Mouse (Mus musculus): Measurements from ENCODE around the gene Ttll12.

The Ttll12 gene

DNA sequence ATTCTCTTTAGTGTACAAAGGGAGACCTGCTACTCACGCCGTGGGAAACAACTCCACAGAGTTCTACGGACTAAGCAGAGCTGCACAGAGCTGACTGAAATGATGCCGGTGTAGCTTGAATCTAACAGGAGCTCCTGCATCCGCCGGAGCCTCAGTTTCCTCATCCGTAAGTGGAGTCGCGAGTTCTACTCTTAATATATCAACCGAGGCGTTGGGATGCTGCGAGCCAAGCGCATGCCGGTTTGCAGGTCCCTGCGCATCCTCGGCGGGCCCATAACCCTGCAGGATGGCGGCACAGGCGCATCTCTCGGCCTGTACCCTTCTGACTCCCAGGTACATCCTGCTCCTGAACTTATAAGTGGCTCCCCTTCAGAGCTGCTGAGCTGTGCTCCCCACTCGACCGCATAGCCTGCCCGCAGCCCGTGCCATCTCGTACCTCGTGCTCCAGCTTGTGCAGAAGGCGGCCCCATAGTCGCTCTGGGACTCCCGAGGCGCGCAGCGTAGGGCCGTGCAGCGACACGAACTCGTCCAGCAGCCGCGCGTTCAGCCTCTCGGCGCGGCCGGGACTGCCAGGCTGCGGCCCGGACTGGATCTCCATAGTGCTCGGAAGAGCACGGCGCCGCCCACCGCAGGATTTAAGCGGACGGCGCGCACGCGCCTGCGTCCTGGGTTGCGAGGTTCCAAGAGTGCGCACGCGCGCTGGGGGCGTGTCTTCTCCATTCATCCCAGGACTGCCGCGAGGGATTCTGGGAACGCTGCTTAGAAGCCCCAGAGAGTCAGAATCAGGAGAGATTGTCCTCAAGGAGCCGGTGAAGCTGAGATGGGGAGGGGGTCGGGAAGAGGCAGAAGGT is at the start of gene Ttll12:
Gene Ttll12 (minus strand): TSS at position 645 of the 851 bp plus-strand sequence.
- peak; percentile 100 for DNase-seq

- DNase-seq: no peak
Observed at GRCm38 (mm10) chr15:83642518-83642917, 47.6 kb upstream of the Ttll12 start.

DNA sequence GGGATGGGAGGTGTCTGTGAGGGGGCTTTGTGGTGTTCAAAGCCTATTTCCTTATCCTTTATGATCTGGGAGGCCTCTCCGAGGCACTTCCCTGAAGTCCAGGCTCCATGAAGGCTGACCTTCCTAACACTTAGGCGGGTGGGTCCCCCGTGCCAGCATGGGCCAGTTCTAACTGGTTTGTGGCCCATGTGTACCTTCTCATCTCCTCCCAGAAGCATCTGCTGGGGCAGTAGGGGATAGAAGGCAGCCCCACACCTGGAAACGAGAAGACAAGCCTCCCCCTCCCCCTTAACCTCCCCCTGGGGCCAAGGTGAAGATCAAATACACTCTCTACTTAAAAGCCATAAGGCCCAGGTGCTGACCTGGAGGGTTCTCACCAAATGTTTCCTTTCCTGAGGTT is 45.3 kb upstream of the Ttll12 start:
- no peak for DNase-seq

DNA sequence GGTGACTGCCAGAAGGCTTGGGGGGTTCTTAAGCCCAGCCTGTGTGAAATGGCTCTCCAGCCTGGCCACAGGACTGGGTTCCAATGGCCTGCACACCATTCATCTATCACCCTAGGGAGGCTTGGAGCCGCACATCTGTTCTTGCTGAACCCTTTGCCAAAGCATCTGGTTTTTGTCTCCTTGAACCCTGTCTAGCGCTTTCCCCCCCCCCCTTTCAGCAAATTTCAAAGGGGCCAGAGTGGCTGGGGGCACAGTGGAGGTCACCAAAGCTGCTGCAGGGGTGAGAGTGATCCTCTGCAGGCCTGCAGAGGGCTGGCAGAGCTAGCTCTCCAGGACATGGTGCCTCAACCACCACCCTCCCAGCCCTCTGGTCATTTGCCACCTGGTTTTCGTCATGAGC is 44.2 kb upstream of the Ttll12 start:
- DNase-seq: peak; percentile 69

- DNase-seq: peak; percentile 39
Observed at GRCm38 (mm10) chr15:83638196-83638899, 43.4 kb upstream of the Ttll12 start.

- DNase-seq: no peak
Observed at GRCm38 (mm10) chr15:83636759-83637158, 41.8 kb upstream of the Ttll12 start.

- DNase-seq: no peak
Observed at GRCm38 (mm10) chr15:83635251-83635650, 40.3 kb upstream of the Ttll12 start.

DNA sequence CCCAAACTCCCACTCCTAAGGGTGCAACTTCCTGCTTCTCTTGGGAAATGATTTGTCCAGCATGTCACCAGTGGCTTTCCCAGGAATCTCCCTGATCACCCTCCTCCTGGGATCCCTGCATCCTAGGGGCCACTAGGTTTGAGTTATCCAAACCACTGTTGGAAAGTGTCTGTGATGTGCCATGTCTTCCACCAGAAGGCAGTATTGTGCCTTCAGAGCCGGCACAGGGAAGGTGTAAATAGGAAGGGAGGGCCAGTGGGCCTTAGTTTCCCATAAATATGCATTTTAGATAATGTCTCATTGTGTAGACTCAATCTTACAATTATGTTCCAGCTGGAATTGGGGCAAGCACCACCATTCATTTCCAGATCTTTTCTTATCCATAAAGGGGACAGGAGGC is 39.1 kb upstream of the Ttll12 start:
- DNase-seq: peak; percentile 56

DNA sequence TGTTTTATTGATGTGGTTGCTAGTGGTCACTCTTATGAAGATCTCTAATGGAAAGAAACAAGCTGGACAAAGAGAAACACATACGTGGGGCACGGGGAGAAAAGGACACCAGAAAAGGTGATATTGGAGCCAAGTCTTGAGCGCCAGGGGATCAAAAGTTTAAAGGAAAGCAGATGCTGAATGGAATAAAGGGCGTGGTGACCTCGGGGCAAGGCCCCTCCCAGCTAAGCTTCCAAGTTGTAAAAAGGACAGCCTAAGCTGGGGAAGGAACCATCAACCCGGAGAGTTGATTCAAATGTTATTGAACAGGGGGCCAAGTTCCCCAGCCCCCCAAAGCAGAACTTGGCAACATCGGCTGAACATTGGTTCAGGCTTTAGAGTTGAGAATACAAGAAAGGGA is 36.1 kb upstream of the Ttll12 start:
- DNase-seq: no peak

GRCm38 (mm10) chr15:83629716-83630115 is 34.8 kb upstream of the Ttll12 start:
- no peak for DNase-seq

DNA sequence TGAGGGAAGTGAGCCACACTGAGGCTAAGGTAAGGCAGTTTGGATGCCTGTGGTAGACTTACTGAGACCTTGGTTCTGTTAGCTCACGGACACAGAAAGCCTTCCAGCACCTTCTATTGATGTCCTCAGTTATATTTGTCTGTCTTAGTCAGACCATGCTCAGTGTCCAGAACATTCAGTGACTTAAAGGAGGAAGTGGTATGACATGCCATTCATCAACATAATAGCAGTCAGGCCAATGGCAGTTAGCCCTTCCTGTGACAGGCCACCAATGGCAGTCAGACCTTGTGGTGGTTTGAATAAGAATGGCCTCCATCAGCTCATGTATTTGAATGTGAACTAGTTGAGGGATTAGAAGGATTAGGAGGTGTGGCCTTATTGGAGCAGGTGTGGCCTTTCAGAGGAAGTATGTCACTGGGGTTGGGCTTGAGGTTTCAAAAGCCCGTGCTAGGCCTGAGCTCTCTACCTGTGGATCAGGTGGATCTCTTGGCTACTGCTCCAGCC is 31.2 kb upstream of the Ttll12 start:
- no peak for DNase-seq

- DNase-seq: no peak
Observed at GRCm38 (mm10) chr15:83615245-83615644, 20.3 kb upstream of the Ttll12 start.

DNA sequence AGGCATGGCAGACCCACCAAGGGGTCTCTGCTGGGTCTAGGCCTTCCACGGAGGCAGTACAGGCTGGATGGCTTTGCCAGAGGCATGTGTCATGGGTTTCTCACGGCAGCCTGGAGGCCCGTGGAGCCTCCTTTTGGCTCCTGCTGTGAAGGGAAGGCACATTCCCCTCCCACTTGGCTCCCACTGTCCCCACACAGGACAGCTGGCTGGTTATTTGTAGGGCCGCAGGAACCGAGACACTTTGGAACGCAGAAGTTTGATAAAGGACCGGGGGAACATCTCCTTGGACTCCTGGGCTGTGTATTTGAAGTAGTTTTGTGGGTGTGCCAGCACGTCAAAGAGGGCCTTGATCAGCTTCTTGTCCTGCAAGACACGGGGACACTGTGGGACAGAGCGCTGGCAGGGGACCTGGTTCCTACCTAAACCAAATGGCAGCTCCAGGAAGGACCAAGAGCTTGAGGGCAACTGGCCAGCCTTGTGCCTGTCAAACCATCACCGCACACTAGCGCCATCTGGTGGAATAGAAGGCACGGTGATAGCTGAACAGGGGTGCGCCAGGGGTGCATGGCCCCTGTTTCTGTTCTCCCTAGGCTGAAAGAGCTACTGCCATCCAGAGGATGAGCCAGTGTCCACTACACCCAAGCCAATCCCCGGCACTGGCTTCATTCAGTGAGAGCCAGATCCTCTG is 12.3 kb upstream of the Ttll12 start:
- peak; percentile 76 for DNase-seq

- DNase-seq: no peak
Observed at GRCm38 (mm10) chr15:83606700-83607099, 11.7 kb upstream of the Ttll12 start.

- DNase-seq: no peak
Observed at GRCm38 (mm10) chr15:83606216-83606615, 11.3 kb upstream of the Ttll12 start.

DNA sequence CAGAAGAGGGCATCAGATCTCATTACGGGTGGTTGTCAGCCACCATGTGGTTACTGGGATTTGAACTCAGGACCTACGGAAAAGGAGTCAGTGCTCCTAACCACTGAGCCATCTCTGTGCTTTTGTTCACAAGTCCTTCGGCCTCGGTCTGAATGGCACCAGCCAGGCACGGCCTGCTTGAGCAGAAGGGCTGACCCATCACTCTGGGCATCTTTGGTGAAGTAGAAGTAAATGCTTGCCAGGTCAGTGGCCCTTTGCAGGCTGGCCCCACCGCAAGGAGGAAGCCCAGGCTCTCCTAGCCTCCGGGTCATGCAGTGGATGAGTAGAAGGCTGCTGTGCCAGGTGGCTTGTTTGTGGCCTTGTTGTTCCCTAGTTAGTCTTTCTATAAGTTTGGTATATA is 8.5 kb upstream of the Ttll12 start:
- DNase-seq: no peak

DNA sequence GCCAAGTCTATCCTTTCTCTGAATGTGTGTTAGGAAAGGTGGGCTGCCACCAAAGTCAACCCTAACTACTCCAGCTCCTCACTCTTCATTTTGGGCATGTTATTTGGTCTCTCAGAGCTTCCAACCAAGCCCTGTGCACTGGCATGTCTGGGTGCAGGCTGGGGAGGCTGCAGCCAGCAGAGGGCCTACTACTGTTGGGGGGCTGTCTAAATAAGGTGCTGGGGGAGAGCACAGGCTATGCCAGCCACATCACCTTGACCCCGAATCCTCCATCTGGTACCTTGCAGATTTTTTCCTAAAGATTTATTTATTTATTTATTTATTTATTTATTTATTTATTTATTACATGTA is 8.1 kb upstream of the Ttll12 start:
- no peak for DNase-seq

GRCm38 (mm10) chr15:83602372-83603045 is 7.6 kb upstream of the Ttll12 start:
- no peak for DNase-seq

DNA sequence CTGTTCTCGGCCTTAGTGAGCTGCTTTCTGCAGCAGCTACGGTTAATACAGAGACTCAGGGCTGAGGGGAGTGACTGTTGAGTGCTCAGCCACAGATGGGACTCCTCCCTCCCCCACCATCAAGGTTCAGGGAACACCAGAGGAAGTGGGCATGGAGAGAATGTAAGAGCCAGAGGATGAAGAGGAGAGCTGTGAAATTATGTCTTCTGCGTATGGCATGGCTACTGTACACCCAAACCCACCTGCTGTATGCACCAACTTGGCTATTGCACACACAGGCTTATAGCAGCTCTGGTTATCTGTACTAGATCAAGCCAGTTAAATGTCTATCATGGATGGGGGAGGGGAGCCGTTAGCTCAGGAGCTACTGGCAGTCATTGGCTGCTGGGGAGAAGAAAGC is 6.2 kb upstream of the Ttll12 start:
- no peak for DNase-seq

- DNase-seq: no peak
Observed at GRCm38 (mm10) chr15:83596833-83597232, 1.9 kb upstream of the Ttll12 start.

DNA sequence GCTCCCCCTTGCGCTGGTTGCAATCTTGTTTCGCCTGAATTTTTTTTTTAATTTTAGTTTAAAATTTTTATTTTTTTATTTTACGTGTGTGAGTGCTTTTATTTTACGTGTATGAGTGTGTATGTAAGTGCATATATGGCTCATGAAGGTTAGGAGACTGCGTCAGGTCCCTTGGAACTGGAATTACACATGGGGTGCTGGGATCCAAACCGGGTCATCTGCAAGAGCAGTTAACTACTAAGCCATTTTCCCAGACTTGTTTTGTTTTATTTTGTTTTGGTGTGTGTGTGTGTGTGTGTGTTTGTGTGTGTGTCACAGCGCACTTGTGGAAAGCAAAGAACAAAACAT is 381 bp upstream of the Ttll12 start:
- no peak for DNase-seq

DNA sequence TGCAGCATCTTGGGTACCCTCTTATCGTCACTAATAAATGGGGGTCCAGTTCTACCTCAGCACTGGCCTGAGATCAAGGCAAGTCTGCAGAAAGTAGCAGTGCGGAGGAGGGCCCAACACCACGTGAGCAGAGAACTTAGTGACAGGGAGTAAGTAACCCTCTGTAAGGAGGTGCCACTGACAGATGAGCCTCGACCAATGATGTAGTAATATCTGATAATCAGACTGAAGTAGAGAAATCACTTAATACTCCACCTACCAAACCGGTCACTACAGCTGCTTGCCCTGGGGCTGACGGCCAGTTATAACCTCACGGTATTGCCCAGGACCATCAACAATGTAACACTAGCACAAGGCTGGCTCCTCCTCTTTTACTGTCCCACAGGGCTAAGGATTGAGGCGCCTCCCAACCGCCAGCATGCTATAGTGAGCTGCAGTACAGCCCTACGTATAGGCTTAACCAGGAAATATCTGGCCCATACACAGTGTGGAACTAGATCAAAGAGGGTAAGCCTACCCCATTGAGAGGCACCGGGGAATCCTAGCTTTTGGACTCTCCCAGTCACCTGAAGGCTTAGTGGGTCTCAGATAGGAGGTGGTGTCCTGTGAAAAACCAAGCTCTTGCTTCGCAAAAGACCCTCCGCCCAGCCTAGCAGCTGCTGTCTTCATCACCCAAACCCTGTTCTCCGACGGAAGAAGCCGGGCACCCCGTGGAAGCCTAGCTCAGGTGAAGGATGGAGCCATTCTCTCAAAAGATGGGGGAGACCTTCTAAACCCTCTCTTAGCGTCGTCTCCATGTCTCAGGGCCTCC is 1.1 kb downstream of the Ttll12 start:
- peak; percentile 54 for DNase-seq

All from embryo, embryonic 11 days (tissue).